Mouse (Mus musculus) cerebellum, adult 2 months (tissue): ENCODE data around the gene Tspyl3.

ENCODE experiments used
- CTCF ChIP-seq: fragments of 200-500 bp; IDR thresholded peaks from 2 replicates; pipeline ENCODE4 v1.5.1; 2011; ENCODE audit warnings: low read depth, mild to moderate bottlenecking, control low read depth, low read length, moderate library complexity, borderline replicate concordance; ENCODE audit not compliant: insufficient read depth
- POLR2A ChIP-seq: fragments of 200-500 bp; IDR thresholded peaks from 2 replicates; pipeline ENCODE4 v1.6.1; 2011; ENCODE audit warnings: low read length, control low read depth, borderline replicate concordance; ENCODE audit not compliant: insufficient read depth

DNA sequence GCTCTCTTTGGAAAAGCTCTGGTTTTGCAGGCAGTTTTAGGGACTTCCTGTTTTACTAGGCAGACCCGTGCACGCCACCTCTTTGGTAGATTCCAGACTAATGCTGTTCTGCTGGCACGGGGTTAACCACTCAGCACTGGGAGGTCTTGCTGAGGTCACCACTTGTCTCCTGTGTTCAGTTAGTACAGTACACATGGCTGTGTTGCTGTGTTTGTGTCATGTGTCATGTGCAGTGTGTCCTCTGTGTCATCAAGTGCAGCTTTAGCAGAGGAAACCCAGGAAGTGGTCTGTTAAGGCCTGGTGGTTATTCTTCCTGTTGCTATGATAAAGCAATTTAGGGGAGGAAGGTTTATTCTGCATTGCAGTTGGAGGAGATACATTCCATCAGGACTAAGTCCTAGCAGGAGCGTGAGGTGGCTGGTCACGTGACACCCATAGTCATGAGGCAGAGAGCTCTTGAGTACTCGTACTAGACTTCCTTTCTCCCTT lies 10.4 kb downstream of the Tspyl3 start:
- TF ChIP-seq CTCF (no peak), POLR2A (no peak)
